Mouse (Mus musculus): Measurements from ENCODE around the gene Trap1. TPM values are rescaled to one million over a fixed set of nuclear protein-coding genes. Genes with fewer than 3 reads are reported as not detected.
"Not testable (repeated sequence)": the region's sequence is repeated elsewhere in the genome, so short reads cannot be mapped to it uniquely, and the experiment has no call there.

Gene Trap1
- polyA plus RNA-seq, 1 experiment: 77.7 TPM

- no peak for TF ChIP-seq POLR2A (IDR thresholded peaks at IDR 0.05; ENCODE audit: extremely low read depth, insufficient read depth, low read length)
- TF ChIP-seq CTCF (IDR thresholded peaks at IDR 0.05; ENCODE audit: extremely low read depth, insufficient read depth, low read length): no peak
- no peak overlapping the region for H3K4me3 ChIP-seq (ENCODE audit: insufficient read depth, low read length)
- no peaks in the 10 kb centered on the region for H3K4me1 ChIP-seq (ENCODE audit: control insufficient read depth, insufficient read depth, low read length)
- no peak overlapping the region for H3K27ac ChIP-seq (ENCODE audit: insufficient read depth, low read length)
Observed at GRCm38 (mm10) chr16:4027211-4027610, 50.4 kb downstream of the Trap1 start.

GRCm38 (mm10) chr16:4026672-4027071 lies 51.0 kb downstream of the Trap1 start:
- no peak for TF ChIP-seq CTCF (IDR thresholded peaks at IDR 0.05; ENCODE audit: extremely low read depth, insufficient read depth, low read length)
- TF ChIP-seq POLR2A (IDR thresholded peaks at IDR 0.05; ENCODE audit: extremely low read depth, insufficient read depth, low read length): no peak
- no peaks in the 10 kb centered on the region for H3K4me1 ChIP-seq (ENCODE audit: control insufficient read depth, insufficient read depth, low read length)
- H3K27ac ChIP-seq (ENCODE audit: insufficient read depth, low read length): no peak overlapping the region

GRCm38 (mm10) chr16:4022719-4023118 lies 54.9 kb downstream of the Trap1 start:
- TF ChIP-seq POLR2A (IDR thresholded peaks at IDR 0.05; ENCODE audit: extremely low read depth, insufficient read depth, low read length) (no peak), CTCF (IDR thresholded peaks at IDR 0.05; ENCODE audit: extremely low read depth, insufficient read depth, low read length) (no peak)
- Histone ChIP-seq H3K27ac (ENCODE audit: insufficient read depth, low read length) (no peak overlapping the region), H3K4me3 (ENCODE audit: insufficient read depth, low read length) (no peak overlapping the region), H3K4me1 (ENCODE audit: control insufficient read depth, insufficient read depth, low read length) (no peaks in the 10 kb centered on the region)

More at GRCm38 (mm10) chr16:4026672-4027071, 51.0 kb downstream of the Trap1 start:
- no peak overlapping the region for H3K4me3 ChIP-seq (ENCODE audit: insufficient read depth, low read length)

GRCm38 (mm10) chr16:4021241-4021640 lies 56.4 kb downstream of the Trap1 start:
- Histone ChIP-seq H3K27ac (ENCODE audit: insufficient read depth, low read length) (no peak overlapping the region), H3K4me3 (ENCODE audit: insufficient read depth, low read length) (no peak overlapping the region), H3K4me1 (ENCODE audit: control insufficient read depth, insufficient read depth, low read length) (no peaks in the 10 kb centered on the region)
- TF ChIP-seq CTCF (IDR thresholded peaks at IDR 0.05; ENCODE audit: extremely low read depth, insufficient read depth, low read length): no peak
- TF ChIP-seq POLR2A (IDR thresholded peaks at IDR 0.05; ENCODE audit: extremely low read depth, insufficient read depth, low read length): no peak

- H3K4me1 ChIP-seq (ENCODE audit: control insufficient read depth, insufficient read depth, low read length); H3K27ac ChIP-seq (ENCODE audit: insufficient read depth, low read length); H3K4me3 ChIP-seq (ENCODE audit: insufficient read depth, low read length): not testable (repeated sequence)
Observed at GRCm38 (mm10) chr16:4017466-4017865, 60.2 kb downstream of the Trap1 start.

- H3K27ac ChIP-seq (ENCODE audit: insufficient read depth, low read length); H3K4me3 ChIP-seq (ENCODE audit: insufficient read depth, low read length); H3K4me1 ChIP-seq (ENCODE audit: control insufficient read depth, insufficient read depth, low read length): not testable (repeated sequence)
Observed at GRCm38 (mm10) chr16:4016786-4017185, 60.8 kb downstream of the Trap1 start.

- Histone ChIP-seq H3K27ac (ENCODE audit: insufficient read depth, low read length) (no peak overlapping the region), H3K4me1 (ENCODE audit: control insufficient read depth, insufficient read depth, low read length) (no peaks in the 10 kb centered on the region), H3K4me3 (ENCODE audit: insufficient read depth, low read length) (no peak overlapping the region)
- TF ChIP-seq POLR2A (IDR thresholded peaks at IDR 0.05; ENCODE audit: extremely low read depth, insufficient read depth, low read length) (no peak), CTCF (IDR thresholded peaks at IDR 0.05; ENCODE audit: extremely low read depth, insufficient read depth, low read length) (no peak)
Observed at GRCm38 (mm10) chr16:4014040-4014668, 63.5 kb downstream of the Trap1 start.

GRCm38 (mm10) chr16:4012882-4013570 lies 64.6 kb downstream of the Trap1 start:
- H3K4me1 ChIP-seq (ENCODE audit: control insufficient read depth, insufficient read depth, low read length): no peaks in the 10 kb centered on the region
- TF ChIP-seq POLR2A (IDR thresholded peaks at IDR 0.05; ENCODE audit: extremely low read depth, insufficient read depth, low read length) (no peak), CTCF (IDR thresholded peaks at IDR 0.05; ENCODE audit: extremely low read depth, insufficient read depth, low read length) (no peak)

GRCm38 (mm10) chr16:4003489-4004398 lies 73.9 kb downstream of the Trap1 start, which contains the start of gene Slx4:
TSS of gene Slx4 (minus strand) at chr16:4003770.
- Histone ChIP-seq H3K4me3 (ENCODE audit: insufficient read depth, low read length) (peak within 1 kb of the TSS; percentile 46), H3K4me1 (ENCODE audit: control insufficient read depth, insufficient read depth, low read length) (no peaks in the 10 kb centered on the region; the same call in 1 of the 2 replicates)
- no peak for TF ChIP-seq CTCF (IDR thresholded peaks at IDR 0.05; ENCODE audit: extremely low read depth, insufficient read depth, low read length)
- peak; percentile 93 for TF ChIP-seq POLR2A (IDR thresholded peaks at IDR 0.05; ENCODE audit: extremely low read depth, insufficient read depth, low read length)

More at GRCm38 (mm10) chr16:4012882-4013570, 64.6 kb downstream of the Trap1 start:
- no peak overlapping the region for H3K27ac ChIP-seq (ENCODE audit: insufficient read depth, low read length)
- H3K4me3 ChIP-seq (ENCODE audit: insufficient read depth, low read length): no peak overlapping the region

More at GRCm38 (mm10) chr16:4003489-4004398, 73.9 kb downstream of the Trap1 start, which contains the start of gene Slx4:
- peak within 1 kb of the TSS; percentile 40; the same call in 1 of the 2 replicates for H3K27ac ChIP-seq (ENCODE audit: insufficient read depth, low read length)

Other genes starting within 250 kb of the Trap1 start
- not detected in 2 replicates for gene Olfr15, start 246.9 kb downstream of the Trap1 start, polyA plus RNA-seq (2012; rRNA removed)
- gene Zfp174, start 230.6 kb downstream of the Trap1 start, polyA plus RNA-seq (2012; rRNA removed): 3.3 and 3.4 TPM in 2 replicates
- 112 and 113 TPM in 2 replicates for gene Naa60, start 205.5 kb downstream of the Trap1 start, polyA plus RNA-seq (2012; rRNA removed)
- 11.4 and 11.7 TPM in 2 replicates for gene Zfp597, start 193.3 kb downstream of the Trap1 start, polyA plus RNA-seq (2012; rRNA removed)
- gene Gm20695, start 193.2 kb downstream of the Trap1 start, polyA plus RNA-seq (2012; rRNA removed): 0.45 and 0.54 TPM in 2 replicates
- 8.8 and 9.5 TPM in 2 replicates for gene 1700037C18Rik, start 169.1 kb downstream of the Trap1 start, polyA plus RNA-seq (2012; rRNA removed)
- 25.2 and 27.5 TPM in 2 replicates for gene Cluap1, start 169.0 kb downstream of the Trap1 start, polyA plus RNA-seq (2012; rRNA removed)
- gene Nlrc3, start 101.2 kb downstream of the Trap1 start, polyA plus RNA-seq (2012; rRNA removed): 0.83 and 0.92 TPM in 2 replicates
- 36.0 and 37.2 TPM in 2 replicates for gene Slx4, start 74.1 kb downstream of the Trap1 start, polyA plus RNA-seq (2012; rRNA removed)
- not detected in 2 replicates for gene Dnase1, start 40.9 kb downstream of the Trap1 start, polyA plus RNA-seq (2012; rRNA removed)
- 24.8 and 26.8 TPM in 2 replicates for gene Crebbp, start 136.2 kb upstream of the Trap1 start, polyA plus RNA-seq (2012; rRNA removed)

All from cortical plate, adult 2 months (tissue).